Mouse (Mus musculus): Measurements from ENCODE around the gene Hbb-bt.

- TF ChIP-seq ZNF384 (IDR thresholded peaks at IDR 0.05; ENCODE audit: low read depth, low read length) (no peak), CTCF (IDR thresholded peaks at IDR 0.05 in 2 of 3, conservative IDR thresholded peaks at IDR 0.05 in 1 of 3; ENCODE audit: control insufficient read depth in 1 of 3, insufficient read depth in 1 of 3, low read depth in 2 of 3, low read length in 3 of 3, poor library complexity in 1 of 3, severe bottlenecking in 1 of 3) (no peak), GATA1 (IDR thresholded peaks at IDR 0.05; ENCODE audit: low read depth, low read length) (no peak), ELF1 (IDR thresholded peaks at IDR 0.05; ENCODE audit: low read depth, low read length) (no peak), BHLHE40 (IDR thresholded peaks at IDR 0.05; ENCODE audit: borderline replicate concordance, low read depth, low read length) (no peak), RCOR1 (IDR thresholded peaks at IDR 0.05; ENCODE audit: low read depth, low read length) (no peak), TCF12 (IDR thresholded peaks at IDR 0.05; ENCODE audit: low read depth, low read length) (no peak), MYB (IDR thresholded peaks at IDR 0.05; ENCODE audit: low read depth, low read length) (no peak)
These were observed 26.5 kb upstream of the Hbb-bt start, which contains the start of gene Hbb-bh2 for GRCm38 (mm10) chr7:103840268-103840667.
